Mouse (Mus musculus) forebrain, embryonic 16.5 days (tissue): Measurements from ENCODE around the gene Shisa2. TPM values are rescaled to one million over a fixed set of nuclear protein-coding genes. Genes with fewer than 3 reads are reported as not detected.
A peak's percentile ranks its signal among the peaks of the same experiment; 100 is the strongest.

Source experiments
- ATAC-seq: fragments of 200-750 bp; cut with Nextera tagmentation; 2 replicates; pipeline ENCODE4 v1.8.0; 2017; ENCODE audit warnings: mild to moderate bottlenecking, moderate library complexity
- H3K27ac ChIP-seq: fragments of 300-500 bp; sonication (generic); 2 replicates; pipeline ENCODE4 v1.5.1; 2014; ENCODE audit warnings: low read length, control low read depth
- H3K27me3 ChIP-seq: fragments of 300-500 bp; sonication (generic); replicated peaks from 2 replicates; pipeline ENCODE4 v1.6.1; 2014; ENCODE audit warnings: low read length; ENCODE audit not compliant: control insufficient read depth, insufficient read depth
- H3K36me3 ChIP-seq: fragments of 300-500 bp; sonication (generic); 2 replicates; pipeline ENCODE4 v1.6.1; 2014; ENCODE audit not compliant: control insufficient read depth, insufficient read depth
- H3K4me1 ChIP-seq: fragments of 300-500 bp; sonication (generic); replicated peaks from 2 replicates; pipeline ENCODE4 v1.6.1; 2014; ENCODE audit warnings: low read length; ENCODE audit not compliant: control insufficient read depth, insufficient read depth
- H3K4me2 ChIP-seq: fragments of 300-500 bp; sonication (generic); 2 replicates; pipeline ENCODE4 v1.6.1; 2014; ENCODE audit warnings: mild to moderate bottlenecking, low read length, control low read depth
- H3K4me3 ChIP-seq: fragments of 300-500 bp; sonication (generic); replicated peaks from 2 replicates; pipeline ENCODE4 v1.5.1; 2014; ENCODE audit warnings: mild to moderate bottlenecking, low read length, control low read depth
- H3K9ac ChIP-seq: fragments of 300-500 bp; sonication (generic); replicated peaks from 2 replicates; pipeline ENCODE4 v1.6.1; 2014; ENCODE audit warnings: low read depth, low read length, control low read depth
- H3K9me3 ChIP-seq: fragments of 300-500 bp; sonication (generic); 2 replicates; pipeline ENCODE4 v1.6.1; 2016; ENCODE audit warnings: low read length; ENCODE audit not compliant: control insufficient read depth
- WGBS: fragments of 180-500 bp; shearing (Covaris S2); extraction: QIAGEN DNeasy Blood & Tissue Kit; methylation state at CpG from one replicate; pipeline ENCODE4 v1.1.7; 2014; 5-methylcytosine and 5-hydroxymethylcytosine counted together
- polyA plus RNA-seq: library from polyadenylated mRNA; unstranded; fragments of >200 nt; fragmentation: Nextera tagmentation; extraction: Ambion mirVana; gene quantifications from 2 replicates; pipeline ENCODE4 v1.2.1, GENCODE M21; 2015

Gene Shisa2
- polyA plus RNA-seq, 1 experiment from 2014 or later = 11.4 TPM

- no peaks in the 10 kb centered on the region for H3K27me3 ChIP-seq
- no peak overlapping the region for H3K4me2 ChIP-seq
- no peak for ATAC-seq
- no peaks in the 10 kb centered on the region for H3K9me3 ChIP-seq
- no peak overlapping the region for H3K4me3 ChIP-seq
- H3K4me1 ChIP-seq = no peaks in the 10 kb centered on the region
- H3K9ac ChIP-seq = no peak overlapping the region
- H3K36me3 ChIP-seq = no peaks in the 10 kb centered on the region
- WGBS = 88% methylated on average over 1 of the region's 1 CpGs
- H3K27ac ChIP-seq = no peak overlapping the region
Measured at GRCm38 (mm10) chr14:59644166-59644565, 19.1 kb downstream of the Shisa2 start.

GRCm38 (mm10) chr14:59644896-59645295 is 19.8 kb downstream of the Shisa2 start:
- Histone ChIP-seq H3K9ac (no peak overlapping the region), H3K27me3 (no peaks in the 10 kb centered on the region), H3K9me3 (no peaks in the 10 kb centered on the region), H3K36me3 (no peaks in the 10 kb centered on the region), H3K4me3 (no peak overlapping the region), H3K4me2 (no peak overlapping the region), H3K27ac (no peak overlapping the region), H3K4me1 (no peaks in the 10 kb centered on the region)
- 87% methylated on average over 3 of the region's 3 CpGs for WGBS
- ATAC-seq = no peak

GRCm38 (mm10) chr14:59646826-59647697 is 22.0 kb downstream of the Shisa2 start:
- H3K9me3 ChIP-seq = no peaks in the 10 kb centered on the region
- H3K4me2 ChIP-seq = no peak overlapping the region
- no peaks in the 10 kb centered on the region for H3K27me3 ChIP-seq
- no peaks in the 10 kb centered on the region for H3K36me3 ChIP-seq
- H3K4me1 ChIP-seq = no peaks in the 10 kb centered on the region
- WGBS = 68% methylated on average over 16 of the region's 16 CpGs
- no peak overlapping the region for H3K27ac ChIP-seq
- H3K4me3 ChIP-seq = no peak overlapping the region
- ATAC-seq = no peak
- H3K9ac ChIP-seq = no peak overlapping the region

- H3K27me3 ChIP-seq = no peaks in the 10 kb centered on the region
- no peaks in the 10 kb centered on the region for H3K4me1 ChIP-seq
- ATAC-seq = no peak
- H3K9ac ChIP-seq = no peak overlapping the region
- H3K36me3 ChIP-seq = no peaks in the 10 kb centered on the region
- no peak overlapping the region for H3K4me2 ChIP-seq
- H3K27ac ChIP-seq = no peak overlapping the region
- H3K9me3 ChIP-seq = no peaks in the 10 kb centered on the region
- H3K4me3 ChIP-seq = no peak overlapping the region
- WGBS = 83% methylated on average over 10 of the region's 10 CpGs
Measured at GRCm38 (mm10) chr14:59648611-59649010, 23.5 kb downstream of the Shisa2 start.

- H3K27me3 ChIP-seq = no peaks in the 10 kb centered on the region
- H3K27ac ChIP-seq = no peak overlapping the region
- H3K4me3 ChIP-seq = no peak overlapping the region
- H3K4me2 ChIP-seq = no peak overlapping the region
- no peak for ATAC-seq
- no peaks in the 10 kb centered on the region for H3K36me3 ChIP-seq
- no peaks in the 10 kb centered on the region for H3K9me3 ChIP-seq
- H3K9ac ChIP-seq = no peak overlapping the region
- 78% methylated on average over 6 of the region's 6 CpGs for WGBS
- no peaks in the 10 kb centered on the region for H3K4me1 ChIP-seq
Measured at GRCm38 (mm10) chr14:59649337-59649736, 24.2 kb downstream of the Shisa2 start.

- H3K27me3 ChIP-seq = no peaks in the 10 kb centered on the region
- no peaks in the 10 kb centered on the region for H3K9me3 ChIP-seq
- no peak overlapping the region for H3K4me2 ChIP-seq
- no peak overlapping the region for H3K4me3 ChIP-seq
- WGBS = 81% methylated on average over 6 of the region's 6 CpGs
- no peaks in the 10 kb centered on the region for H3K4me1 ChIP-seq
- H3K36me3 ChIP-seq = no peaks in the 10 kb centered on the region
- H3K27ac ChIP-seq = no peak overlapping the region
- H3K9ac ChIP-seq = no peak overlapping the region
- ATAC-seq = no peak
Measured at GRCm38 (mm10) chr14:59656591-59656990, 31.5 kb downstream of the Shisa2 start.

GRCm38 (mm10) chr14:59657098-59657497 is 32.0 kb downstream of the Shisa2 start:
- no peaks in the 10 kb centered on the region for H3K9me3 ChIP-seq
- 96% methylated on average over 1 of the region's 1 CpGs for WGBS
- no peak overlapping the region for H3K27ac ChIP-seq
- H3K36me3 ChIP-seq = no peaks in the 10 kb centered on the region
- no peak overlapping the region for H3K4me2 ChIP-seq
- ATAC-seq = no peak
- no peaks in the 10 kb centered on the region for H3K4me1 ChIP-seq
- no peak overlapping the region for H3K4me3 ChIP-seq
- no peak overlapping the region for H3K9ac ChIP-seq
- no peaks in the 10 kb centered on the region for H3K27me3 ChIP-seq

GRCm38 (mm10) chr14:59672893-59673515 is 47.9 kb downstream of the Shisa2 start:
- no peak overlapping the region for H3K4me3 ChIP-seq
- ATAC-seq = peak; percentile 82
- H3K27me3 ChIP-seq = no peaks in the 10 kb centered on the region
- no peaks in the 10 kb centered on the region for H3K9me3 ChIP-seq
- H3K36me3 ChIP-seq = no peaks in the 10 kb centered on the region
- H3K4me2 ChIP-seq = no peak overlapping the region
- WGBS = 21% methylated on average over 6 of the region's 6 CpGs
- H3K27ac ChIP-seq = no peak overlapping the region
- H3K4me1 ChIP-seq = peaks cover 4% of the 10 kb centered on the region; the same call in 1 of the 2 replicates
- H3K9ac ChIP-seq = no peak overlapping the region

GRCm38 (mm10) chr14:59674556-59674955 is 49.4 kb downstream of the Shisa2 start:
- WGBS = 40% methylated on average over 8 of the region's 8 CpGs
- Histone ChIP-seq H3K27ac (no peak overlapping the region), H3K27me3 (no peaks in the 10 kb centered on the region), H3K36me3 (no peaks in the 10 kb centered on the region), H3K9ac (no peak overlapping the region), H3K4me1 (peaks cover 4% of the 10 kb centered on the region; the same call in 1 of the 2 replicates), H3K4me2 (no peak overlapping the region), H3K4me3 (no peak overlapping the region), H3K9me3 (no peaks in the 10 kb centered on the region)
- ATAC-seq = no peak
